Mouse (Mus musculus) neural tube, embryonic 11.5 days (tissue): ENCODE measurements around the gene Rbpj. TPM values are rescaled to one million over a fixed set of nuclear protein-coding genes. Genes with fewer than 3 reads are reported as not detected.

ENCODE experiments used
- ATAC-seq: fragments of 200-750 bp; cut with Nextera tagmentation; 2 replicates; pipeline ENCODE4 v1.8.0; 2017; ENCODE audit warnings: moderate number of reproducible peaks, mild to moderate bottlenecking, moderate TSS enrichment, moderate library complexity; ENCODE audit not compliant: insufficient read depth, low FRiP score, low TSS enrichment
- DNase-seq: peaks from one replicate; pipeline ENCODE4 v3.0.0-alpha.2; 2015; ENCODE audit warnings: low spot score
- H3K27ac ChIP-seq: fragments of 300-500 bp; sonication (generic); 2 replicates; pipeline ENCODE4 v1.5.1; 2014; ENCODE audit warnings: low read depth, mild to moderate bottlenecking, low read length
- H3K27me3 ChIP-seq: fragments of 300-500 bp; sonication (generic); 2 replicates; pipeline ENCODE4 v1.6.1; 2014; ENCODE audit warnings: mild to moderate bottlenecking, low read length, mixed read lengths; ENCODE audit not compliant: control insufficient read depth, insufficient read depth
- H3K36me3 ChIP-seq: fragments of 300-500 bp; sonication (generic); 2 replicates; pipeline ENCODE4 v1.6.1; 2014; ENCODE audit warnings: mild to moderate bottlenecking, low read length, moderate library complexity, mixed read lengths; ENCODE audit not compliant: control insufficient read depth, insufficient read depth
- H3K4me1 ChIP-seq: fragments of 300-500 bp; sonication (generic); 2 replicates; pipeline ENCODE4 v1.6.1; 2014; ENCODE audit warnings: low read length, mixed read lengths; ENCODE audit not compliant: control insufficient read depth, insufficient read depth
- H3K4me2 ChIP-seq: fragments of 300-500 bp; sonication (generic); 2 replicates; pipeline ENCODE4 v1.6.1; 2014; ENCODE audit warnings: low read depth, mild to moderate bottlenecking, moderate library complexity
- H3K4me3 ChIP-seq: fragments of 300-500 bp; sonication (generic); 2 replicates; pipeline ENCODE4 v1.5.1; 2014; ENCODE audit warnings: low read depth, low read length
- H3K9ac ChIP-seq: fragments of 300-500 bp; sonication (generic); 2 replicates; pipeline ENCODE4 v1.6.1; 2014; ENCODE audit warnings: mild to moderate bottlenecking, low read length
- H3K9me3 ChIP-seq: fragments of 300-500 bp; sonication (generic); 2 replicates; pipeline ENCODE4 v1.6.1; 2016; ENCODE audit warnings: low read length; ENCODE audit not compliant: control insufficient read depth
- WGBS: fragments of 180-500 bp; shearing (Covaris S2); extraction: QIAGEN DNeasy Blood & Tissue Kit; methylation state at CpG from one replicate; pipeline ENCODE4 v1.1.7; 2014; 5-methylcytosine and 5-hydroxymethylcytosine counted together
- polyA plus RNA-seq: library from polyadenylated mRNA; unstranded; fragments of >200 nt; fragmentation: Nextera tagmentation; extraction: Ambion mirVana; gene quantifications from 2 replicates; pipeline ENCODE4 v1.2.1, GENCODE M21; 2014

Rbpj gene
- polyA plus RNA-seq, 1 experiment from 2014 or later, result 59.4 TPM

GRCm38 (mm10) chr5:53636795-53637194 is 170.8 kb downstream of the Rbpj start:
- DNase-seq, result no peak
- 81% methylated on average over 3 of the region's 3 CpGs for WGBS
- no peak for ATAC-seq
- H3K4me3 ChIP-seq, result no peak overlapping the region
- no peak overlapping the region for H3K27ac ChIP-seq
- no peaks in the 10 kb centered on the region for H3K9me3 ChIP-seq
- H3K27me3 ChIP-seq, result no peaks in the 10 kb centered on the region
- H3K4me1 ChIP-seq, result no peaks in the 10 kb centered on the region
- no peak overlapping the region for H3K4me2 ChIP-seq
- H3K36me3 ChIP-seq, result no peaks in the 10 kb centered on the region
- no peak overlapping the region for H3K9ac ChIP-seq

- Histone ChIP-seq H3K4me2 (no peak overlapping the region), H3K9me3 (no peaks in the 10 kb centered on the region)
- 85% methylated on average over 3 of the region's 3 CpGs for whole genome bisulfite sequencing
These were observed 171.3 kb downstream of the Rbpj start for GRCm38 (mm10) chr5:53637206-53637605.

GRCm38 (mm10) chr5:53638647-53639046 is 172.7 kb downstream of the Rbpj start:
- Histone ChIP-seq H3K36me3 (no peaks in the 10 kb centered on the region), H3K9ac (no peak overlapping the region), H3K27ac (no peak overlapping the region), H3K4me2 (no peak overlapping the region), H3K27me3 (no peaks in the 10 kb centered on the region), H3K9me3 (no peaks in the 10 kb centered on the region), H3K4me1 (no peaks in the 10 kb centered on the region), H3K4me3 (no peak overlapping the region)
- 83% methylated on average over 3 of the region's 3 CpGs for WGBS
- DNase-seq, result no peak
- ATAC-seq, result no peak

More at GRCm38 (mm10) chr5:53637206-53637605, 171.3 kb downstream of the Rbpj start:
- H3K9ac ChIP-seq, result no peak overlapping the region
- ATAC-seq, result no peak
- no peak overlapping the region for H3K4me3 ChIP-seq
- no peaks in the 10 kb centered on the region for H3K4me1 ChIP-seq
- no peak for DNase-seq
- H3K27me3 ChIP-seq, result no peaks in the 10 kb centered on the region
- H3K36me3 ChIP-seq, result no peaks in the 10 kb centered on the region
- H3K27ac ChIP-seq, result no peak overlapping the region

- ATAC-seq (no peak), DNase-seq (no peak)
- 95% methylated on average over 5 of the region's 9 CpGs for WGBS
- Histone ChIP-seq H3K4me2 (no peak overlapping the region), H3K9ac (no peak overlapping the region), H3K27me3 (no peaks in the 10 kb centered on the region), H3K4me1 (no peaks in the 10 kb centered on the region), H3K4me3 (no peak overlapping the region), H3K27ac (no peak overlapping the region), H3K9me3 (no peaks in the 10 kb centered on the region), H3K36me3 (peaks cover 3% of the 10 kb centered on the region; the same call in 1 of the 2 replicates)
These were observed 180.7 kb downstream of the Rbpj start for GRCm38 (mm10) chr5:53646669-53647068.

GRCm38 (mm10) chr5:53647358-53647757 is 181.4 kb downstream of the Rbpj start:
- no peak overlapping the region for H3K4me3 ChIP-seq
- no peaks in the 10 kb centered on the region for H3K4me1 ChIP-seq
- ATAC-seq (no peak), DNase-seq (no peak)
- no peaks in the 10 kb centered on the region for H3K9me3 ChIP-seq
- H3K36me3 ChIP-seq, result peaks cover 7% of the 10 kb centered on the region; the same call in 1 of the 2 replicates
- H3K27ac ChIP-seq, result no peak overlapping the region
- WGBS, result 89% methylated on average over 2 of the region's 2 CpGs
- no peaks in the 10 kb centered on the region for H3K27me3 ChIP-seq
- H3K4me2 ChIP-seq, result no peak overlapping the region
- H3K9ac ChIP-seq, result no peak overlapping the region

- ATAC-seq, result no peak
These were observed 190.6 kb downstream of the Rbpj start for GRCm38 (mm10) chr5:53656596-53656995.

DNA sequence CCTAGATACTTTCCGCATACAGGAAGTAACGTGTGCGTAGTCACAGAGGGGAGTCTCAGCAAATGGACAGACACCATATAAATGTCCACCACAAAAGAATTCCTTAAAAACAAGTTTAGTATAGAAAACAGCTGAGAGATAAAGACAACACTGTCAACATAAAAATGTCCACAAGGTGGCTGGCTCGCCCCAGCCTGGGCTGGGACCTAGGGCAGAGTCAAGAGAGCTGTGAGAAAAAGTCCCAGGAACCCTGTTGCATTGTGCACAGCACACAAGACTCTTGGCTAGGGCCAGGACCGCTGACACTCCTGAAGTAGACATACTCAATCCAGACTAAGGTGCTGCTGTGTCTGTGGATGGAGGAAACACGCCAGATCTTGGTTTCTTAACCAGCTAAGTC is 192.0 kb downstream of the Rbpj start:
- Histone ChIP-seq H3K36me3 (no peaks in the 10 kb centered on the region), H3K27me3 (no peaks in the 10 kb centered on the region), H3K9me3 (no peaks in the 10 kb centered on the region), H3K9ac (no peak overlapping the region), H3K27ac (no peak overlapping the region), H3K4me3 (no peak overlapping the region), H3K4me2 (no peak overlapping the region), H3K4me1 (no peaks in the 10 kb centered on the region)
- 80% methylated on average over 6 of the region's 6 CpGs for WGBS
- ATAC-seq, result peak; percentile 39; the same call in 1 of the 2 replicates
- DNase-seq, result no peak

More at GRCm38 (mm10) chr5:53656596-53656995, 190.6 kb downstream of the Rbpj start:
- H3K9ac ChIP-seq, result no peak overlapping the region
- H3K27ac ChIP-seq, result no peak overlapping the region
- H3K27me3 ChIP-seq, result no peaks in the 10 kb centered on the region
- no peak for DNase-seq
- no peaks in the 10 kb centered on the region for H3K4me1 ChIP-seq
- H3K4me3 ChIP-seq, result no peak overlapping the region
- no peak overlapping the region for H3K4me2 ChIP-seq
- H3K9me3 ChIP-seq, result no peaks in the 10 kb centered on the region
- 23% methylated on average over 1 of the region's 1 CpGs for WGBS
- peaks cover 5% of the 10 kb centered on the region; the same call in 1 of the 2 replicates for H3K36me3 ChIP-seq

DNA sequence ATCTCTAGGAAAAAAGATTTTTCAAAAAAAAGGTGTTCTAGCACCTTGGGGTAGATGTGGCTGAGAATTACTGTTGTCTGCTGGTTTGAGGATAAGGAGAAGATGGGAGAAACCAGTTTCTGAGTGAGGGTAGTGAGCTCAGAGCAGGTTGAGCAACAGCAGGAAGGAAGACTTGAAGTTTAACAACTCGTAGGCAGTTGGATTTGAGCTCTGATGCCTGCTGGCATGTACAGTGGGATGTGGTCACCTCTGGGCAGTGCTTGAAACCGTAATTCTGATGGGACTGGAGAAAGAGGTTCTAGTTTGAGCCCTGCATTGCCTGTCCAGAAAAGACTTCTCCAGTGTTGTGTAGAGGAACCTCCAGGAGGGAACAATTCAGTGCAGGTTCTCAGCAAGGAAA is 195.6 kb downstream of the Rbpj start:
- ATAC-seq, result no peak
- Histone ChIP-seq H3K4me3 (no peak overlapping the region), H3K9ac (no peak overlapping the region), H3K27me3 (no peaks in the 10 kb centered on the region), H3K4me1 (no peaks in the 10 kb centered on the region), H3K27ac (no peak overlapping the region), H3K4me2 (no peak overlapping the region), H3K9me3 (no peaks in the 10 kb centered on the region), H3K36me3 (no peaks in the 10 kb centered on the region)
- 92% methylated on average over 2 of the region's 2 CpGs for WGBS
- no peak for DNase-seq

DNA sequence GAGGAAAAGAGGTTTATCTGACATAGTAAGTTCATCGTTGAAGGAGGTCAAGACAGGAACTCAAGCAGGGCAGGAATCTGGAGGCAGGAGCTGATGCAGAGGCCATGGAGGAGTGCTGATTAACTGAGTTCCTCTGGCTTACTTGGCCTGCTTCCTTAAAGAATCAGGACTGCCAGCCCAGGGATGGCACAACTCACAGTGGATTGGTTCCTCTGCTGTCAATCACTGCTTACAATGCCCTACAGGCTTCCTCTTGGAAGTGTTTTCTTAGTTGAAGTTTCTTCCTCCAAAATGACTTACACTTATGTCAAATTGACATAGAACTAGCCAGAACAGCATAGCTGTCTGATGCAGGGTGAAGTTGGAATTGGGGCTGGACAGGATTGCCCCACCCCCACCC is 196.5 kb downstream of the Rbpj start:
- Histone ChIP-seq H3K27ac (no peak overlapping the region), H3K27me3 (no peaks in the 10 kb centered on the region), H3K4me3 (no peak overlapping the region), H3K4me1 (no peaks in the 10 kb centered on the region), H3K9me3 (no peaks in the 10 kb centered on the region), H3K36me3 (no peaks in the 10 kb centered on the region), H3K4me2 (no peak overlapping the region), H3K9ac (no peak overlapping the region)
- WGBS, result 61% methylated on average over 1 of the region's 1 CpGs
- no peak for ATAC-seq
- DNase-seq, result no peak
